Mouse (Mus musculus): ENCODE data around the gene Dcaf8. TPM values are rescaled to one million over a fixed set of nuclear protein-coding genes. Genes with fewer than 3 reads are reported as not detected.

Gene Dcaf8
- 99.6 and 106 TPM in 2 replicates for polyA plus RNA-seq (2012; rRNA removed)

DNA sequence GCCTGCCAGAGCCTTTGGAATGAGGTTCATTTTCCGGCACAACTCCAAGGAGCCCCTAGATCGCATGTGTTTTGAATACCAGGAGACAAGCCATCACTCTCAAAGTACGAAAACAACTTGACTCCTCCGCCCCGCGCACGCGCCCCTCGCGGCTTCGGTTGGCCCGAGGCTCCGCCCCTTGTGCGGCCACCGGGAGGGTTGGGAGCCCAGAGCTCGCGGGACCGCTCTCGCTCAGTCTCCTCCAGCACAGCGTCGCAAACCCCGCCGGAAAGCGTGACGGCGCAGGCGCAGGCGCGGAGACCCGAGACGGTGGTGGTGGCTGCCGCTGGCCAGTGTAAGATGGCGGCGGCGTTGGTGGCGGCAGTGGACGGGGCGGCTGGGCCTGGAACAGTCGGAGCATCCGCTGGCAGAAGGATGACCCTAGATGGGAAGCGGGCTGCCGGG lies at the start of gene Dcaf8:
Gene Dcaf8 (plus strand): TSS at position 250 of the 444 bp plus-strand sequence.
- Histone ChIP-seq H3K27ac (ENCODE audit: insufficient read depth, low read length) (peak within 1 kb of the TSS; percentile 97), H3K4me3 (ENCODE audit: insufficient read depth, low read length) (peak within 1 kb of the TSS; percentile 88), H3K4me1 (ENCODE audit: control insufficient read depth, insufficient read depth, low read length) (no peaks in the 10 kb centered on the region; the same call in 1 of the 2 replicates)
- peak; percentile 91 for TF ChIP-seq POLR2A (IDR thresholded peaks at IDR 0.05; ENCODE audit: extremely low read depth, insufficient read depth, low read length)
- TF ChIP-seq CTCF (IDR thresholded peaks at IDR 0.05; ENCODE audit: extremely low read depth, insufficient read depth, low read length), result no peak

- no peak overlapping the region for H3K27ac ChIP-seq (ENCODE audit: insufficient read depth, low read length)
- no peaks in the 10 kb centered on the region for H3K4me1 ChIP-seq (ENCODE audit: control insufficient read depth, insufficient read depth, low read length)
- no peak for TF ChIP-seq POLR2A (IDR thresholded peaks at IDR 0.05; ENCODE audit: extremely low read depth, insufficient read depth, low read length)
- no peak for TF ChIP-seq CTCF (IDR thresholded peaks at IDR 0.05; ENCODE audit: extremely low read depth, insufficient read depth, low read length)
- H3K4me3 ChIP-seq (ENCODE audit: insufficient read depth, low read length), result no peak overlapping the region
Observed at GRCm38 (mm10) chr1:172099325-172100033, 48.4 kb upstream of the Dcaf8 start.

GRCm38 (mm10) chr1:172103619-172104018 lies 44.3 kb upstream of the Dcaf8 start:
- Histone ChIP-seq H3K27ac (ENCODE audit: insufficient read depth, low read length) (no peak overlapping the region), H3K4me1 (ENCODE audit: control insufficient read depth, insufficient read depth, low read length) (no peaks in the 10 kb centered on the region), H3K4me3 (ENCODE audit: insufficient read depth, low read length) (no peak overlapping the region)
- TF ChIP-seq POLR2A (IDR thresholded peaks at IDR 0.05; ENCODE audit: extremely low read depth, insufficient read depth, low read length) (no peak), CTCF (IDR thresholded peaks at IDR 0.05; ENCODE audit: extremely low read depth, insufficient read depth, low read length) (no peak)

GRCm38 (mm10) chr1:172105101-172105500 lies 42.8 kb upstream of the Dcaf8 start:
- H3K27ac ChIP-seq (ENCODE audit: insufficient read depth, low read length), result no peak overlapping the region
- H3K4me3 ChIP-seq (ENCODE audit: insufficient read depth, low read length), result no peak overlapping the region
- TF ChIP-seq CTCF (IDR thresholded peaks at IDR 0.05; ENCODE audit: extremely low read depth, insufficient read depth, low read length) (no peak), POLR2A (IDR thresholded peaks at IDR 0.05; ENCODE audit: extremely low read depth, insufficient read depth, low read length) (no peak)
- H3K4me1 ChIP-seq (ENCODE audit: control insufficient read depth, insufficient read depth, low read length), result no peaks in the 10 kb centered on the region

- no peak overlapping the region for H3K27ac ChIP-seq (ENCODE audit: insufficient read depth, low read length)
Observed at GRCm38 (mm10) chr1:172107777-172108477, 40.0 kb upstream of the Dcaf8 start.

DNA sequence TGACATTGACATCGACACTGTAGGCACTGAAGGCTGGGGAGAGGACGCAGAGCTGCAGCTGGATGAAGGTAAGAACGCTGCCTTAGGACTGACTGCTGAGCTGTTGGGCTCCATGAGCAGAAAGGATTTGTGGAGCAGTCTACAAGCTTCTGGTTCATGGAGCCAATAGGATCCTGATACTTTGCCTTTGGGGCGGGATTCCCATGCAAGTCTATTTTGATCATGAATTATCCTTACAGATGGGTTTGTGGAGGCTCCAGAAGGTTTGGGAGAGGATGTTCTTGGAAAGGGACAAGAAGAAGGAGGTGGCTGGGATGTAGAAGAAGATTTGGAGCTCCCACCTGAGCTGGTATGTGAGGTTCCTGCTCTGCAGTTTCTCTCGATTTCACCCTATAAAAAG lies 30.9 kb upstream of the Dcaf8 start:
- TF ChIP-seq POLR2A (IDR thresholded peaks at IDR 0.05; ENCODE audit: extremely low read depth, insufficient read depth, low read length), result no peak
- no peak for TF ChIP-seq CTCF (IDR thresholded peaks at IDR 0.05; ENCODE audit: extremely low read depth, insufficient read depth, low read length)

More at GRCm38 (mm10) chr1:172107777-172108477, 40.0 kb upstream of the Dcaf8 start:
- H3K4me1 ChIP-seq (ENCODE audit: control insufficient read depth, insufficient read depth, low read length), result no peaks in the 10 kb centered on the region
- no peak overlapping the region for H3K4me3 ChIP-seq (ENCODE audit: insufficient read depth, low read length)
- TF ChIP-seq CTCF (IDR thresholded peaks at IDR 0.05; ENCODE audit: extremely low read depth, insufficient read depth, low read length) (no peak), POLR2A (IDR thresholded peaks at IDR 0.05; ENCODE audit: extremely low read depth, insufficient read depth, low read length) (no peak)

DNA sequence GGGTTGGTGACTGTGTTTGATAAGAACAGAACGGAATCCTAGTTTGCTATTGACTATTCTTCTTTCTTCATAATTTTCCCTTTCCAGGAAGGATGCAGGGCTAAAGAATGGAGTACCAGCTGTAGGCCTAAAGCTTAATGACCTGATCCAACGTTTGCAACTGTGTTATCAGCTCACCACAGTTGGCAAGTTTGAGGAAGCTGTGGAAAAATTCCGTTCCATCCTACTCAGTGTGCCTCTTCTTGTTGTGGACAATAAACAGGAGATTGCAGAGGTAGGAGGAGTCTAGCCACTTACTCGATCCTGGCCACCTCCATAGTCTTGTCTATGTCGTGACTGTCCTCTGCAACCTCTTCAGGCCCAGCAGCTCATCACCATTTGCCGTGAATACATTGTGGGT lies 28.8 kb upstream of the Dcaf8 start:
- Histone ChIP-seq H3K4me1 (ENCODE audit: control insufficient read depth, insufficient read depth, low read length) (no peaks in the 10 kb centered on the region), H3K4me3 (ENCODE audit: insufficient read depth, low read length) (no peak overlapping the region), H3K27ac (ENCODE audit: insufficient read depth, low read length) (no peak overlapping the region)
- TF ChIP-seq POLR2A (IDR thresholded peaks at IDR 0.05; ENCODE audit: extremely low read depth, insufficient read depth, low read length), result no peak
- no peak for TF ChIP-seq CTCF (IDR thresholded peaks at IDR 0.05; ENCODE audit: extremely low read depth, insufficient read depth, low read length)

More for the DNA sequence above, 30.9 kb upstream of the Dcaf8 start:
- no peak overlapping the region for H3K27ac ChIP-seq (ENCODE audit: insufficient read depth, low read length)
- H3K4me3 ChIP-seq (ENCODE audit: insufficient read depth, low read length), result no peak overlapping the region
- H3K4me1 ChIP-seq (ENCODE audit: control insufficient read depth, insufficient read depth, low read length), result no peaks in the 10 kb centered on the region

DNA sequence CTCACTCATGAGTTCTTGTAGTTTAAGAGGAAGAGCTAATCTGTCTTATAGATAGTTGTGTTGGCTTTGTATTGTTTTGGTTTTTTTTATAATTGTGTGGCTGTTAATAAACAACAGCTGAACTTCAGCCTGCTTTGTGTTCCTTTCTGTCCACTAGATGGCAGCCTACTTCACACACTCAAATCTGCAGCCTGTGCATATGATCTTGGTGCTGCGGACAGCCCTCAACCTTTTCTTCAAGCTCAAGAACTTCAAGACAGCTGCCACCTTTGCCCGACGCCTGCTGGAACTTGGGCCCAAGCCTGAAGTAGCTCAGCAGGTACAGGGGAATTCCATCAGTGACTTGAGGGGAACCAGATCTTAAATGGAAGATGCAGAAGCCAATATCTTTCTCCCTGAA lies 28.2 kb upstream of the Dcaf8 start:
- H3K27ac ChIP-seq (ENCODE audit: insufficient read depth, low read length), result no peak overlapping the region
- no peak overlapping the region for H3K4me3 ChIP-seq (ENCODE audit: insufficient read depth, low read length)
- no peaks in the 10 kb centered on the region for H3K4me1 ChIP-seq (ENCODE audit: control insufficient read depth, insufficient read depth, low read length)
- peak; percentile 69 for TF ChIP-seq CTCF (IDR thresholded peaks at IDR 0.05; ENCODE audit: extremely low read depth, insufficient read depth, low read length)
- no peak for TF ChIP-seq POLR2A (IDR thresholded peaks at IDR 0.05; ENCODE audit: extremely low read depth, insufficient read depth, low read length)

GRCm38 (mm10) chr1:172122671-172123070 lies 25.2 kb upstream of the Dcaf8 start:
- H3K4me1 ChIP-seq (ENCODE audit: control insufficient read depth, insufficient read depth, low read length), result peaks cover 5% of the 10 kb centered on the region
- no peak overlapping the region for H3K27ac ChIP-seq (ENCODE audit: insufficient read depth, low read length)
- no peak for TF ChIP-seq POLR2A (IDR thresholded peaks at IDR 0.05; ENCODE audit: extremely low read depth, insufficient read depth, low read length)
- TF ChIP-seq CTCF (IDR thresholded peaks at IDR 0.05; ENCODE audit: extremely low read depth, insufficient read depth, low read length), result no peak
- no peak overlapping the region for H3K4me3 ChIP-seq (ENCODE audit: insufficient read depth, low read length)
